Mouse (Mus musculus) embryo, embryonic 11 days (tissue): ENCODE measurements around the gene Prr36.

Source experiments
- DNase-seq: peaks from one replicate; pipeline ENCODE4 v3.0.0-alpha.2; 2015

The Prr36 gene

DNA sequence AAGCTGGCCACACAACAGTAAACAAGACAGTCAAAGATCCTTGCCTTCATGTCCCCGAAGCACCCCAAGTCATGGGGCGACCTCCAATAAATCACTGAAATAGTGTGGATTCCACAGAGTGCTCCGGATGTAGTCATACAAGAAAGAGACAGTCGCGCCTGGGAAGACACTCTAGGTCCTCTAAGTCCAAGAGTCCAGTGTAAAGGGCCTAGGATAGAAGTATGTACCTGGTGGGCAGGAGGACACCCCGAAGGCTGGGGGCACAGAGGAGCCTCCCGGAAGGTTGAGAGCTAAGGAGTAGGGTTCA, 23.7 kb downstream of the Prr36 start:
- DNase-seq: no peak

DNA sequence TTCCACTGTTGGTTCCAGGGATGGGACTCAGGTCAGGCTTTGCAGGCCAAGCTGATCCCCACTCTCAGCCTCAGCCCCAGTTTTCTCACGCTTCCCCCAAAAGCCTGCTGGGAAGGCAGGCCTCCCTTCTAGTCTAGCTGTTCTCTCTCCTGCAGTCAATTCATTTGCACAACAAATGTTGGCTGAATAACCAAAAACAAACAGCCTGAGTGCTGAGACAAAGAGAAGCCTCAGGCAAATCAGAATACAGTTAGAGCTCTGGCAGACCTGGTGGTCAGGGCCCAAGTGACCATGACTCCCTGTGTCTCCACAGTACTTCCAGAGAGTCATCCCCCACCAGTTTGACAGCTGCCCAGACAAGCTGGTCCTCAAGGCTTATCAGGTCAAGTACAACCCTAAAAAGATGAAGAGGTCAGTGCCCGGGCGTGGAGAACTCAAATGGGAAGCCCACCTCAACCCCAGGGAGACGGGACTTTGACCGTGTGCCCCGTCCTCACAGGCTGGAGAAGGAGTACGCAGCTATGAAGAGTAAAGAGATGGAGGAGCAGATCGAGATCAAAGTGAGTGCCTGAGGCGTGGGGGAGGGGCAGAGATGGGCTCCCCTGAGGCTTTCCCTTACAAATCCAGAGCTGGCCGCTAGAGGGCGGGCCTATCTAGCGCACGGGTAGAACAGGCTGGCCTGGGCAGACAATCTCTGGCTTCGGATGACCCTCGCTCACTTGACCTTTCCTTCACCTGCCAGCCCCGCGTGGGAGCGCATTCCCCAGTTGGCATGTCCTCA, 24.3 kb downstream of the Prr36 start:
- peak; percentile 91 for DNase-seq

DNA sequence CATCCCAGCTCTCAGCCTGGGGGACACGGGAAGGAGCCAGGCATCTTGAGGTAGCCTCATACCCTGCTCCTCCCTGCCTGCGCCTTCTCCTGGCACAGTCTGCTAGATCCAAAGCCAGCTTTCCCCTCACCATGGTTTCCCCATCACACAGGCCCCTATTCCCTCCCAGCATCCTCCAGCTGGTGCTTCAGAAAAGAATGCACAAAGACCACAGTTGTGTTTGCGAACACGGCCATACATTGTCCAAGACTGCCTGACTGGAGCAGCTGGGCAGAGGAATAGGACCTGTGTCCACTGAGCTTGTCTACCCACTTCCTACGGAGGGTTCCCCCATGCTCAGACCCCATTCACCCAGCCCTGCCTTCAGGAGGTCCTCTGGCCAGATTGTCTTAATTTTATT, 25.0 kb downstream of the Prr36 start:
- peak; percentile 7 for DNase-seq

DNA sequence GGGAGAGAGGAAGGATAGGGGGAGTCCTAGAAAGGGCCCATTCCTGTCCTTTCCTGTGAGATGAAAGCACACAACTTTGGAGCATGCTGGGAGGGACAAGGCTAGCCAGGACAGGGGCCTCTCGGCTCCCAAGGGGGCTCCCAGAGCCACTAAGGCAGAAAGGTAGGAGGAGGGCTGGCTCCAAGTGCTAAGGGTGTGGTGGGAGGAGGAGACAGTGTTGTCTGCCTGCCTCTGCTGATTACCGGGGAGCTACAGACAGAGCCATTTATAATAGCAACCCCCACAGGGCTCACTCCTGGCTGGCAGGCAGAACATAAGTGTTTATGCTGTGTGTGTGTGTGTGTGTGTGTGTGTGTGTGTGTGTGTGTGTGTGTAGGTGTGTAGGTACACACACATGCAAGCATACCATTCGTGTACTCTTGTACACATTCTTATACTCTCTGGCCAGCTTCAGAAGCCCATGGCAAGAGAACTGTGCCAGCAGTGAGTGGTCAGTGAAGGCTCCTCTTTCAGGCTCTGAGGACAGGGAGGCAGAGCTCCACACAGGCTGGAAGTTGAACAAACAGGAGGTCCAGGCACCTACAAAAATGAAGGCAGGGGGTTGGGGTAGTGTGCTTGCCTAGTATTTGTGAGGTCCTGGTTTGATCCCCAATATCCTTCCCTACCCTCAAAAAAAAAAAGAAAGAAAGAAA, 28.1 kb downstream of the Prr36 start:
- DNase-seq: no peak

DNA sequence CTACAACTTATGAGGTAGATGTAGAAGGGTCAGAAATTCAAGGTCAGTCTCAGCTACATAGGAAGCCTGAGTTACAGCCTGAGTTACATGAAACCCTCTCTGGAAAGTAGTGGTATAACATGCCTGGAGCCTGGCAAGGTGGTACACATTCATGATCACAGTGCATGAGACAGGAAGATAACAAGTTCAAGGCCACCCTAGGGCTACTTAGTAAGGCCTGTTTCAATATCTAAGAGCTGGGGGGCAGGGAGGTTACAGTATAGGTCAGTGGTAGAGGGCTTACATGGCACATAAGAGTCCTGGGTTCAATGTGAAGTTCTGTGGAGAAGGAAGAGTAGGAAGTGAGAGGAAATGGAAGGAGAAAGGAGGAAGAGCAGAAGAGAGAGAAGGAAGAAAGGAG, 28.7 kb downstream of the Prr36 start:
- no peak for DNase-seq

DNA sequence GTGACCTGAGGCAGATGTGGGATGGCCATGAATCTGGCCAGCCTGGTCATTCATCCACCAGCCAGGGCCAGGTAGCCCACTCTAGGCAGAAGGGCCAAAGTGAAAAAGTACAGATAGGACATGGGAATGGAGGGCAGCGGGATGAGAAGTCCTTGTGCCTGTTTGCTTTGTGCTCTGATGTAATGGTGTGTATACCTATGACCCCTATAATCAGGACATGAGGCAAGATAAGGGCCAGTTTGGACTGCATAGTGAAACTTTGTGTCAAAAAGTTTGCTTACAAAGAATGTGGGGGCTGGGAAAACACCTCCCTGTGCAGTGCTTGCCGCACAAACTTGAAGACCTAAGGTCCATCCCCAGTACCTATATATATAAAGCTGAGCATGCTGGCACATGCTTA, 31.1 kb downstream of the Prr36 start:
- DNase-seq: no peak

DNA sequence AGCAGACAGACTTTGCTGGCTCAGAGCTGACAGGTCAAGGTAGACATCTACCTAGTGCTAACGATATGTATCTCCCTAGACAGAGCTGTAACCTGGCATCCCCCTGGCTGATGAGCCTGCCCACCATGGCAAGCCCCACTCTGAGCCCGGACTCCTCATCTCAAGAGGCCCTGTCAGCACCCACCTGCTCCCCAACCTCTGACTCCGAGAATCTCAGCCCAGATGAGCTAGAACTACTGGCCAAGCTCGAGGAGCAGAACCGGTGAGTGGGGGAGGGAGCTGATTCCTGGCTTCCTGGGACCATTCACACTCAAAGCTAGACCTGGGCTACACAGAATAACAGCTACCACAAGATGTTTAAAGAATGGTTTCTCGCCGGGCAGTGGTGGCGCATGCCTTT, 33.9 kb downstream of the Prr36 start:
- no peak for DNase-seq

DNA sequence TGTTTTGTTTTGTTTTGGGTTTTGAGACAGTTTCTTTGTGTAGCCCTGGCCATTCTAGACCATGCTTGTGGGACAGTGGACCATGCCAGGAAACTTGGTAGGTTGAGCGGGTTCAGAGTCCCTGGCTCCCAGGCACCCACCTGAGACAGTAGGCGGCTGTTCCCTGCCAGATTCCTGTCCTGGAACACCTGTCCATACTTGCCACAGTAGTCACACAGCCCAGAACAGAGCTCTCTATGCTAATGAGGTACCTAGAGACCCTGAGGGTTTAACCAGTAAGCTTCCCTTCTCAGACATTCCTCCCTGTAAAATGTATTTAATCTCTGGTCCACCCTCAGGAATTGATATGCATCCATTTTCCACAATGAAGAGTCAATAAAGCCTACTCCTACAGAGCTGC, 43.2 kb downstream of the Prr36 start:
- no peak for DNase-seq

DNA sequence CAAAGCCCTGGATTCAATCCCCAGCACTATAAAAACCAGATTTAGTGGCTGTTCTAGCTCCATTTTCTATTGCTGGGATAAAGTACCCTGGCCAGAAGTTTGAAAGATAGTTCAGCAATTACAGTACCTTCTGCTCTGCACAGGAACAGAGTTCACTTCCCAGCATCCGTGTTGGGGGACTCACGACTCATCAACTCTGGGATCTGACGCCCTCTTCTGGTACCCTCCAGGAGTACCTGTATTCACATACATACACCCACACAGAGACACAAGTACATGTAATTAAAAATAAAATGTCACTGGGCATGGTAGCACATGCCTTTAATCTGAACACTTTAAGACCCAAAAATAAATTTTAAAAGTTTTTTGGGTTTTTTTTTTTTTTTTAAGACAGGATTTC, 44.8 kb downstream of the Prr36 start:
- no peak for DNase-seq

DNA sequence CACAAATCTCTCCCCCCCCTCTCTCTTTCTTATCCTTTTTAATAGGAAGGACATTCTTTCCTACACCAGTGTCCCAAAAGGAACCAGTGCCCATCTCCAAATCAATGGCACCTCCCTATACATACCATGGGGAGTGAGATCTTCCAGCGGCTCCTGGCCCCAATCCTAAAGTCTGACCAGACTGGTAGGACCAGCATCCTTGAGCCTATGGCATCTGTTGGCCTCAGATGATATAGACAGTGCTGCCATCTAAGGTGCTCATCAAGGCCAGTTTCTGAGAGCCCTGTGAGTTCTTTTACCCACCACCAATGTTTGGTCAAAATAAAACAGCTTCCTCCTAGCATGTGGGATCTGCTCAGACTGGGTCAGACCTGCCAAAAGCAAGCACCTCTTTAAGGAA, 49.3 kb downstream of the Prr36 start:
- DNase-seq: no peak

DNA sequence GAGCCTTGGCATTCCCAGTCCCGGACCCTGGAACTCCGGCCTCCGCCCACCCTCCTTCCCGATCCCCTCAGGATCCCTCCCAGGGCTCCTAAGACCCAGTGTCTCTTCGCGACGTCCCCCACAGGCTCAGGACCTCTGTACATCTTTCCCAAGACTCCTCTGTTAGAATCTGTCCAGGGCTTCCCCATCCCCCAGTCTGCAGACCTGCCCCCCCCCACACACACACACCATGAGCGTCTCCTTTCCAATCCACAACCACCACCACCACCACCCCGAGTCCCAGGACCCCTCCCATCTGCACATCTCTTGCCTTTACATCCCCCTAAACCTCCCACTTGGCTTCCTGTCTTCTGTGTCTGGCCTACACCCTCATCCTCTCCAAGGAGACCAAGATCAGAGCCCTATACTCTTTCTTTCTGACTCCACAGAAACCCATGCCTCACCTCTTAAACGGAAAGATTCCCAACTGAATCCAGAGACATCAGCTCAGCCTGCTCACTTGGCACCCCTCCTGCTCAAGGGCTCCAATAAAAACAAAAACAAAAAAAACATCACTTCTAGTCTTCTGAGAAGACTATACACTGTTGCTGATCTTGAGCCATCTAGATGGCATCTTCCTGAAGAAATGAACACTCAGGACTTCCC, 50.3 kb downstream of the Prr36 start:
- DNase-seq: no peak

DNA sequence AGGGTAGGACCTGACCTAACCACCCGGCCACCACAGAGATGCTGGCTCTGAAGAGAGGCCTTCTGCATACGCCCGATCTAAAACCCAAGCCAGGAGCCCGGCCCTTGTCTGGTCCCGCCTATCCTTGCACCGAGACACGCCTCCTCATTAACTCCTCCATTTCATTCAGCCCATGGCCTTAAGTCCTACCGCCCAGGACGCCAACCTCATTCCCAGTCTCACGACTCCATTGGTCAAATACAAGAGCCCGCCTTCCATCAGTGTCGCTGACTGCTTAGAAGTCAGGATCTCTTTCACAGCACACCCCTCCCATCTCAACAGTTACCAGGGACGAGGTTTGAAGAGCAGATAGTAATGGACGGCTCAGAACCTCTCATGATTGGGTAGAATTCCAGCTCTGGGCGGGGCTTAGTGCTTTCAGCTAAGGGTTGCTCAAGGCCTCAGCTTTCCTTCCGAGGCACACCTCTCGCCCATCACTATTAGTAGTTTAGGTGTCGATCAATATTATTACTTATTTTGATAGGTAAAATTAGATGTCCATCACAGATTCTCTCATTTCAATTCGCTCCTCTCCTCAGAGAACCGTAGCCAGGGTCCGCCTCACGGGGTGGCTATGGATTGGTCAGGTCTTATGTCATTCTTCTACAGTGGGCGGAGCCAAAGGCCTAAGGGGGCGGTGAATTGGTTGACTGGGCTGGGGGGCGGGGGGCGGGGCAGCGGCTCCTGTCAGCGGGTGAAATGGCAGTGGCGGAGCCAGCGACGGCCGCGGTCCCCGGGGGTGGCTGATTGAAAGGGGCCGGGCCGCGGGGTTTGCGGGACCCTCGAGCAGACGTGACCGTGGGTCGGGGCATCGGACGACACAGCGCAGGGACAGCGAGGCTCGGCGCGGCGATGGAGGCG, 51.2 kb downstream of the Prr36 start, which contains the start of gene Evi5l:
Gene Evi5l (plus strand): TSS at position 716 of the 900 bp plus-strand sequence.
- DNase-seq: peak; percentile 97

DNA sequence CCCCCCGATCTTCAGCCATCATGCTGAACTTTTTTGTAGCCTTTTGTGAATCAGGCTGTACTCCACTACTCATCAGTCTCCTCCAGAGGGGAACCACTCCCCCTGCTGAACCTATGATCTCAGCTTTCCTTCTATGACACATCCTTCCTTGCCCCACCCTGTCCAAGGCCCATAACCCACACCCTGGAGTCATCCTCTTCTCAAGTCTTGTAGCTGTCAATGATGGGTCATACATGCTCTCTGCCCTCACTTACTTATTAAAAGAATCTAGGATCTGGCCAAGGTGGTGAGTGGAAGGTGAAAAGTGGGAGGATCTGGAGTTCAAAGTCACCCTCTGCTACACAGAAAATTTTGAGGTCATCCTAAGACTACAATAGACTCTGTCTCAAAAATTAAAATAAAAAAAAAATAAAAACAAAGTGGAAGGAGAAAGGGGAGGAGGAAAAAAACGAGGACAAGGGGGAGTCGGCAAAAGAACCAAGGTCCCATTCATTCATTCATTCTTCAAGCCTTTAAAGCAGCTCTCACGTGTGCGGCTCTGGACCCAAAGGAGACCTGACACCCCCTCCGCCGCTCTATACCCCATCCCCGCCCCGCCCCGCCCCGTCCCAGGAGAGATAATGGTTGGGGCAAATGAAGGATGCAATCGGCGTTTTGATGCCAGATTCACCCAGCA, 51.9 kb downstream of the Prr36 start:
- no peak for DNase-seq

DNA sequence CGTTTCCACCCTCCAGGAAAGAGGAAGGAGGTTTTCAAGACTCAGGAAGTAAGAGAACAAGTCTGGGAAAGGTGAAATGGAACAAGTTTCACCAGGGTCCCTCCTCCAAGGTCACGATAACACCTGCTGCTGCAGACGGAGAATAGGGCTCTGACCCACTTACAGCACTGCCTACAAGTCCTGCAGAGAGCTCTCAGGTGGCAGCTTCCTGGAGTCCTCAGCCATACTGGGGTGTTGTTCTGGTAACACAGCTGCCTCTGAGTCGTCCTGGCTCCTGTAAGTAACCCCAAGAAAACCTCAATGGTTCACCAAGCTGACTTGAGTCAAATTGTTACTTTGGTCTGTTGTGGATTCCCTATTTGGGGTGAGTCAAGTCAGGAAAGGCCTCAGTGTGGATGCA, 54.5 kb downstream of the Prr36 start:
- no peak for DNase-seq
